Mouse (Mus musculus) midbrain, embryonic 11.5 days (tissue): Measurements from ENCODE around the gene Gm11444. TPM values are rescaled to one million over a fixed set of nuclear protein-coding genes. Genes with fewer than 3 reads are reported as not detected.
A peak's percentile ranks its signal among the peaks of the same experiment; 100 is the strongest.

Experiments used
- ATAC-seq: fragments of 200-750 bp; cut with Nextera tagmentation; 2 replicates; pipeline ENCODE4 v1.8.0; 2017; ENCODE audit warnings: moderate TSS enrichment, moderate library complexity; ENCODE audit not compliant: low FRiP score
- DNase-seq: peaks from one replicate; pipeline ENCODE4 v3.0.0; 2015; ENCODE audit warnings: low spot score; ENCODE audit errors: missing footprints
- H3K27ac ChIP-seq: fragments of 300-500 bp; sonication (generic); 2 replicates; pipeline ENCODE4 v1.5.1; 2014; ENCODE audit warnings: low read depth, low read length
- H3K27me3 ChIP-seq: fragments of 300-500 bp; sonication (generic); 2 replicates; pipeline ENCODE4 v1.6.1; 2014; ENCODE audit warnings: mild to moderate bottlenecking, low read length, moderate library complexity, mixed read lengths; ENCODE audit not compliant: control insufficient read depth, insufficient read depth
- H3K36me3 ChIP-seq: fragments of 300-500 bp; sonication (generic); 2 replicates; pipeline ENCODE4 v1.6.1; 2014; ENCODE audit warnings: mild to moderate bottlenecking, low read length, moderate library complexity, mixed read lengths; ENCODE audit not compliant: control insufficient read depth, insufficient read depth
- H3K4me1 ChIP-seq: fragments of 300-500 bp; sonication (generic); 2 replicates; pipeline ENCODE4 v1.6.1; 2014; ENCODE audit warnings: low read length; ENCODE audit not compliant: control insufficient read depth, insufficient read depth
- H3K4me2 ChIP-seq: fragments of 300-500 bp; sonication (generic); 2 replicates; pipeline ENCODE4 v1.6.1; 2014; ENCODE audit warnings: mild to moderate bottlenecking, moderate library complexity
- H3K4me3 ChIP-seq: fragments of 300-500 bp; sonication (generic); 2 replicates; pipeline ENCODE4 v1.5.1; 2014; ENCODE audit warnings: low read depth, low read length
- H3K9ac ChIP-seq: fragments of 300-500 bp; sonication (generic); 2 replicates; pipeline ENCODE4 v1.6.1; 2014; ENCODE audit warnings: low read length
- H3K9me3 ChIP-seq: fragments of 300-500 bp; sonication (generic); 2 replicates; pipeline ENCODE4 v1.6.1; 2016; ENCODE audit warnings: low read length; ENCODE audit not compliant: control insufficient read depth
- WGBS: fragments of 180-500 bp; shearing (Covaris S2); extraction: QIAGEN DNeasy Blood & Tissue Kit; methylation state at CpG from one replicate; pipeline ENCODE4 v1.1.7; 2014; 5-methylcytosine and 5-hydroxymethylcytosine counted together
- polyA plus RNA-seq: library from polyadenylated mRNA; unstranded; fragments of >200 nt; fragmentation: Nextera tagmentation; extraction: Ambion mirVana; gene quantifications from 2 replicates; pipeline ENCODE4 v1.2.1, GENCODE M21; 2014

The Gm11444 gene
- polyA plus RNA-seq = not detected in 2 replicates

DNA sequence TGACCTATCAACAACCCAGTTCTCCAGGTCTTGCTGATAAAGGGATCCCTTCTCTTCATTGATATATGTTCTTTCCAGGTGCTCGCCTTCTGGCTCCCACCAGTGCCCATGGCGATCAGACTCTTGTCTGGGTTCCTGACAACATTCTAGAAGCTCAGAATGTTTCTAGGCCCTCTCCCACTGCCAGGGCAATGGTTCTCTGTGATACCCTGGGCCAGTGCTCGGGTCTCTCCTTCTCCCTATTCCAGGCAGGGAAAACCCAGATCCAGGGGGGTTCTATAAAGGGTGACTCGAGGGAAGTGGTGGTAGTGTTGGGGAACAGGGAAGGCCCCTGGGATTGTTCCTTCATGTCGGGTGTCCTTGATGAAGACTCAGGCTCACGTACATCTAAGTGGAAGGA lies at the start of gene Gm11444:
Gene Gm11444 (minus strand): TSS at position 101 of the 400 bp plus-strand sequence.
- Histone ChIP-seq H3K9me3 (no peaks in the 10 kb centered on the region), H3K4me2 (peak within 1 kb of the TSS; percentile 52; the same call in 1 of the 2 replicates), H3K27ac (no peak within 1 kb of the TSS), H3K4me3 (no peak within 1 kb of the TSS), H3K36me3 (no peaks in the 10 kb centered on the region), H3K4me1 (no peaks in the 10 kb centered on the region), H3K9ac (no peak within 1 kb of the TSS), H3K27me3 (peaks cover 15% of the 10 kb centered on the region)
- WGBS = 84% methylated on average over 6 of the region's 6 CpGs
- ATAC-seq (no peak), DNase-seq (no peak)

DNA sequence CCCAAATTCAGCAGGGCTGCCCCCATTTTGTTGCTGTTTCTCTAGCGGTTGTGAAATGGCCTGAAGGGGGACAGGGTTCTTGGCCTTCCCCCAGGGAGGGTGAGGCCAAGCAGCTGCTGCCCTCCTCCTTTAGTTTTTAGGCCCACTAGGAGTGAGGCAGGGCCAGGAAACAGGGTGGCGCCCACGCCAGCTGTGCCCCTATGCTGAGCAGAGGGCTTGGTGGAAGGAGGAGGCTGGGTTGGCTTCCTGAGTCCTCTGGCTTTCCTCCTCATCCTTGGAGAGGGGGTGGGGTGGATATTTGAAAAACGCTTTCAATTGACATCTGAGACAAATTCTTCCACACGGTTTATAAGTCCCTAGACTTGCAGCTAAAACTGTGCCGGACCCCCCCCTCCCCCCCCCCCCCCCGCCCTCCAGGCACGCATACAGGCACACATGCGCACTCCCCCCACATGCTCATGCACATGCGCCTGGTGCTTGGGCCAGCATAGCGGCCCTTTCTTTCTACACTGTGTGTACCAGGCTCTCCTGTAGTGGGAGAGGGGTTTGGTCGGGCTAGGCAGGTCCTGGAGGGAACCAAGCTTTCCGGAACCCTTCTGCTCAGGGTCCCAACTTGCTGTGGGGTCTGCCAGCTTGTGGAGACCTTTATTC lies 46.3 kb upstream of the Gm11444 start:
- Histone ChIP-seq H3K36me3 (no peaks in the 10 kb centered on the region), H3K4me1 (peaks cover 8% of the 10 kb centered on the region), H3K4me2 (no peak overlapping the region), H3K9me3 (no peaks in the 10 kb centered on the region), H3K9ac (no peak overlapping the region), H3K27ac (no peak overlapping the region), H3K27me3 (peaks cover 72% of the 10 kb centered on the region), H3K4me3 (no peak overlapping the region)
- no peak for ATAC-seq
- 24% methylated on average over 8 of the region's 13 CpGs for WGBS
- no peak for DNase-seq

DNA sequence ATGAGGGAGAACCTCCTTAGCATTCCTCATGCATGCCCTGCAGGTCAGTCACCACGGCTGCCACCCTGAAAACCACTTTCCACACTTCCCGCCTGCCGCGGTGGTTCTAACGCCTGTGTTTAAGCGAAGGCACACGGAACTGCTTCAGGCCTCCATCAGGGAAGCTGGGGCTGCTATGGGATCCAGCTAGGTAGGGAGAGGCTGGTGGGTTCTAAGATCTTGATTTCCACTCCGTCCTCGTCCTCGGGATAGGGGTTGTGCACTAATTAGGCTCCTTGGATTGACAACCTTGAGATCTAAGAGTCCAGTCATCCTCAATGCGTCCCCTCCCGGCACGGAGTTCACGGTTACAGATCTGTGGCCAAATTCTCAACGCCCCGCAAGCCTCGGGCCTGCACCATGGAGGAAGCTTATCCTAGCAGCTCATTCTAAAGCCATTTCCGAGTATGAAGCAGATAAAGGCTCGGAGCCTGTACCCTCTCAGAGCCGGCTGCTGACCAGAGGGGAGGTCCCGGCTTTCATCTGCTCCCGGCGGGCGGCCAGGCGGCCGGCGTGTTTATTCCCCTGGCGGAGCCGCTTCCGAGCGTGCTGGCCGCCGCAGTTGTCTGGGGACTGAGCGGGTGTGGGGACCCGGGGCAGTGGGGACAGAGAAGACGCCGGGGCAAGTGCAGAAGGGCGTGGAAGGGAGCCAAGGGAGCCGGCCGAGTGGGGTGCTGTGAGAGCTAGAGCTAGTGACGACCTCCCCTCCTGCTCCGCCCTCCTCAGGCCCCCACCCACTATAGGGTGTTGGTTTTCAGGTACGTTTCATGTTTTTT lies 44.8 kb upstream of the Gm11444 start:
- Histone ChIP-seq H3K27ac (no peak overlapping the region), H3K4me3 (peak overlapping the region; percentile 20), H3K9me3 (no peaks in the 10 kb centered on the region), H3K4me1 (peaks cover 12% of the 10 kb centered on the region), H3K9ac (no peak overlapping the region; the same call in 1 of the 2 replicates), H3K4me2 (peak overlapping the region; percentile 45), H3K36me3 (no peaks in the 10 kb centered on the region), H3K27me3 (peaks cover 87% of the 10 kb centered on the region)
- ATAC-seq (peak; percentile 50; the same call in 1 of the 2 replicates), DNase-seq (peak; percentile 97)
- WGBS = 1% methylated on average over 43 of the region's 43 CpGs

DNA sequence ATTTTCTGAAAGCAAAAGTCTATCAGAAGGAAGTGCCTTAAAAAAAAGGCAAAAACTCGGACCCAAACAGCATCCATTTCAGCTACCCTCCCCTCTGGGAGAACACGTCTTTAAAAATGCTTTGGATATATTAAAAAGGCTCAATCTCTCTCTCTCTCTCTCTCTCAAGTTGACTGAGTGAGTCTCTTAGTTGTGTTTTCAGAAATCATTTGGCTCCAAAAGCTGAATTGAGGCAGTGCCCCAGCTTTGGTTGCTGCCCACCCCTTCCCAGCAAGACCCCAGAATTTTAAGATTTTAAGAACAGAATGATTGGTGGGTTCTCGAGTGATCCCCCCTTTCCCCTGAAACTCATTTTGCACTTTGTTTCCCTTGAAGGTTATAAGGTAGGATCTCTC lies 44.0 kb upstream of the Gm11444 start:
- Histone ChIP-seq H3K27ac (no peak overlapping the region), H3K27me3 (peaks cover 95% of the 10 kb centered on the region), H3K9ac (no peak overlapping the region), H3K4me3 (no peak overlapping the region), H3K4me1 (peaks cover 14% of the 10 kb centered on the region), H3K36me3 (no peaks in the 10 kb centered on the region), H3K4me2 (no peak overlapping the region), H3K9me3 (no peaks in the 10 kb centered on the region)
- peak; percentile 92 for DNase-seq
- no peak for ATAC-seq
- WGBS = 2% methylated on average over 3 of the region's 3 CpGs

DNA sequence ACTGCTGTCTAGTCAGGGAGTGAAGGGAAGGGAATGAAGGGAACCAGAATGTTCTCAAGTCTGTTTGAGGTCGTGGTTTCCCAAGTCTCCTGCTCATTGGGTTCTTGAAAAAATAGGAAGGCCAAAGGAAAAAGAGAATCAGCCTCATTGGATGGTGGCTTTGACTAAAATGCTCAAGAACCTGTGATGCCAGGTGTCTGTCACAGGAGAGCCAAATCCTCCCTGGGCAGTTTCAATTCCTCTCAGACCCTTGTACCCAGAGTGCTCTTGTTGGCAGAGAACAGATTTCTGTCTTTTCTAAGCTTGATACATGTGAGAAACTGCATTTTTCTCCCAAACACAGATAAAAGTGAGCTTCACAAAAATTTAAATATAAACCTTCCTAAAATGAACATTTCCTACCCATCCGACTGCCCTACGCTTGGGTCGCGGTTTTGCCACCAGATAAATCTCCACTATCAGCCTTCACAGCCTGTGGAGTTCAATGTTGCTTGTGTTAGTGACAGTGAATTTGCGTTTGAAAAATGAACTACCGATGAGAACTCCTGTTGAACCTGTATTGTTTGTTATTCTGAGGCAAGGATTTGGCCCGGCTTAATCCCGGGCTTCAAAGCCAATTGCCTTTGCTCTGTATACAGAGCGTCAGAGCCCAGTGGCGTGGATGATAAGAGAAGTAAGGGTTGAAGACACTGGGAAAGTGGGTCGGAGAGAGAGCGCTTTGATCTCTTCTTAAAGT lies 43.4 kb upstream of the Gm11444 start:
- ATAC-seq (no peak), DNase-seq (peak; percentile 96)
- Histone ChIP-seq H3K27me3 (peaks cover 98% of the 10 kb centered on the region), H3K4me3 (no peak overlapping the region), H3K27ac (no peak overlapping the region), H3K4me1 (peaks cover 14% of the 10 kb centered on the region), H3K9me3 (no peaks in the 10 kb centered on the region), H3K9ac (no peak overlapping the region), H3K4me2 (no peak overlapping the region), H3K36me3 (no peaks in the 10 kb centered on the region)
- WGBS = under 1% methylated on average over 13 of the region's 13 CpGs

DNA sequence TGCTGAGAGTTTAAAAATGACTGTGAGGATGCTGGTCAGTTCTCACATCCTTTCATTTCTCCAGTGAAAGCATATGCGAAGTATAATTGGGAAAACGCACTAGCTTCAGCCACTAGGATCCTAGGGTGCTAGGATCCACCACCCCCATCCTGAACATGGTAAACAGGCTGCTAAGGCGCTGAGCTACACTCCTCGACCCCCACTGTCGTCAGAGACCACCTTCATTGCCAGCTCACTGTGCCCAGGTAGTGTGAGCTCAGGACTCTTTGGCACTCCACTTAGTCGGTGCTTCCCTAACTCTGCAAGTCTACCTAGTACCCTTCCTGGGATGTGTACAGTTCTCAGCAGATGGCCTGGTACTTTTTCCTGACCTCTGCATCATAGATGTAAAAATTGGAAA lies 42.6 kb upstream of the Gm11444 start:
- Histone ChIP-seq H3K9ac (no peak overlapping the region), H3K27ac (no peak overlapping the region), H3K27me3 (peaks cover 96% of the 10 kb centered on the region), H3K4me3 (no peak overlapping the region), H3K36me3 (no peaks in the 10 kb centered on the region), H3K4me1 (peaks cover 18% of the 10 kb centered on the region), H3K9me3 (no peaks in the 10 kb centered on the region), H3K4me2 (no peak overlapping the region)
- ATAC-seq (no peak), DNase-seq (peak; percentile 92)
- 1% methylated on average over 6 of the region's 6 CpGs for WGBS

DNA sequence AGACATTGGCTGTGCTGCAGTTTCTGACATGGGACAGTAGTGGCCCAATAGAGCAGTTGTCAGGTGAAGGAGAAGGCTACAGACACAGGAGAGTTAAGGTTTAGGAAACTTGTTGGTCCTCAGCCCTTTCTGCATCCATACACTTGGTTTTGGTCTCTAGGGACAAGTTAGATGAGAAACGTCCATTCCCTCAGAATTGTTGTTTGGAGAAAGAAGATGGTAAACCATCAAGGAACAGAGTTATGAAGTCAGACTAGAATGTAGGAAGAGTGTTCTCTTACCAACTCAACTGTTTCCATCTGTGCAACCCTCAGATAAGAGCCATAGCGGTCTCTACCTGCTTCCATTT lies 41.5 kb upstream of the Gm11444 start:
- ATAC-seq = no peak

DNA sequence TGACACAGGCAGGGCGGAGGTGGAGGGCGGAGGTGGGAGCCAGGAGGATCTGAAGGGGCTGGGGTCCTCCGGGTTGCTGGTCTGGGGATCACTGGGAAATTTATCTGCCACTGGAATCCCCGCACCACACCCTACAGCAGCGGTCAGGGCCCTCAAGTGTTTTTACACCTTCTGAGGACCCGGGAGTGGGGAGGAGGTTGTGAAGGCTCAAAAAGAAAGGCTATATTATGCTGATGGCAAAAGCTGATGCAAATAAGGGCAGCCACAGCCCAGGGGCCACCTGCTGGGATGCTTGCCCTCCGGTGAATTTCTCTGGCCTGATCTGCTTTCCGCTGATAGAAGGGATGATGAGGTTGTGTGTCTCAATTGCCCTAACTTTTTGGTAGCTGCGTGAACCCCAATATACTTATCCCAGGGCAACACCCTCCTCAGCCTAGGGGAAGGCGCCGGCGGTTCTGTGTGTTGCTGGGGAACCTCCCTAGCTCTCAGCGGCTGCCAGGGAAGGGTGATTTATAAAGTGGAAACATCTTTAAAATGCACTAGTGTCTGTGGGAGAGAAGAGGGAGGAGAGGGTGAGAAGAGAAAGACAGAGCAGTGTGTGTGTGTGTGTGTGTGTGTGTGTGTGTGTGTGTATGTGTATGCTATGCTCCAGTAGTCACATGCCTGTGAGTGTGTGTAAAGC lies 41.0 kb upstream of the Gm11444 start:
- Histone ChIP-seq H3K27ac (no peak overlapping the region), H3K4me2 (no peak overlapping the region), H3K4me3 (no peak overlapping the region), H3K4me1 (peaks cover 22% of the 10 kb centered on the region), H3K36me3 (no peaks in the 10 kb centered on the region), H3K9me3 (no peaks in the 10 kb centered on the region), H3K27me3 (peaks cover 93% of the 10 kb centered on the region), H3K9ac (no peak overlapping the region)
- DNase-seq = peak; percentile 90
- ATAC-seq = no peak
- WGBS = 2% methylated on average over 13 of the region's 13 CpGs

More for the DNA sequence above, 41.5 kb upstream of the Gm11444 start:
- H3K36me3 ChIP-seq = no peaks in the 10 kb centered on the region
- peaks cover 18% of the 10 kb centered on the region for H3K4me1 ChIP-seq
- H3K9me3 ChIP-seq = no peaks in the 10 kb centered on the region
- 4% methylated on average over 2 of the region's 2 CpGs for WGBS
- H3K9ac ChIP-seq = no peak overlapping the region
- no peak overlapping the region for H3K4me2 ChIP-seq
- DNase-seq = peak; percentile 94
- H3K4me3 ChIP-seq = no peak overlapping the region
- H3K27ac ChIP-seq = no peak overlapping the region
- H3K27me3 ChIP-seq = peaks cover 93% of the 10 kb centered on the region
